Mouse (Mus musculus) limb, embryonic 10.5 days (tissue): ENCODE measurements around the gene Chst2. TPM values are rescaled to one million over a fixed set of nuclear protein-coding genes. Genes with fewer than 3 reads are reported as not detected.

Experiments
- DNase-seq: peaks from one replicate; pipeline ENCODE4 v3.0.0-alpha.2; 2017; ENCODE audit warnings: low spot score
- H3K27ac ChIP-seq: fragments of 300-500 bp; sonication (generic); 2 replicates; pipeline ENCODE4 v1.5.1; 2016; ENCODE audit warnings: mild to moderate bottlenecking
- H3K27me3 ChIP-seq: fragments of 300-500 bp; sonication (generic); 2 replicates; pipeline ENCODE4 v1.6.1; 2016; ENCODE audit warnings: low read depth, mild to moderate bottlenecking; ENCODE audit not compliant: poor library complexity, severe bottlenecking
- H3K36me3 ChIP-seq: fragments of 300-500 bp; sonication (generic); 2 replicates; pipeline ENCODE4 v1.6.1; 2016; ENCODE audit warnings: mild to moderate bottlenecking, moderate library complexity
- H3K4me1 ChIP-seq: fragments of 300-500 bp; sonication (generic); 2 replicates; pipeline ENCODE4 v1.6.1; 2016
- H3K4me3 ChIP-seq: fragments of 300-500 bp; sonication (generic); 2 replicates; pipeline ENCODE4 v1.5.1; 2016; ENCODE audit warnings: mild to moderate bottlenecking, moderate library complexity
- H3K9me3 ChIP-seq: fragments of 300-500 bp; sonication (generic); replicated peaks from 2 replicates; pipeline ENCODE4 v1.6.1; 2016; ENCODE audit warnings: mild to moderate bottlenecking
- WGBS: fragments of 180-500 bp; shearing (Covaris S2); methylation state at CpG from one replicate; pipeline ENCODE4 v1.1.7; 2016; 5-methylcytosine and 5-hydroxymethylcytosine counted together
- polyA plus RNA-seq: library from polyadenylated mRNA; unstranded; fragments of >200 nt; fragmentation: Nextera tagmentation; extraction: Ambion mirVana; gene quantifications from 2 replicates; pipeline ENCODE4 v1.2.1, GENCODE M21; 2016

The Chst2 gene
- polyA plus RNA-seq, 1 experiment from 2014 or later = 3.5 TPM

DNA sequence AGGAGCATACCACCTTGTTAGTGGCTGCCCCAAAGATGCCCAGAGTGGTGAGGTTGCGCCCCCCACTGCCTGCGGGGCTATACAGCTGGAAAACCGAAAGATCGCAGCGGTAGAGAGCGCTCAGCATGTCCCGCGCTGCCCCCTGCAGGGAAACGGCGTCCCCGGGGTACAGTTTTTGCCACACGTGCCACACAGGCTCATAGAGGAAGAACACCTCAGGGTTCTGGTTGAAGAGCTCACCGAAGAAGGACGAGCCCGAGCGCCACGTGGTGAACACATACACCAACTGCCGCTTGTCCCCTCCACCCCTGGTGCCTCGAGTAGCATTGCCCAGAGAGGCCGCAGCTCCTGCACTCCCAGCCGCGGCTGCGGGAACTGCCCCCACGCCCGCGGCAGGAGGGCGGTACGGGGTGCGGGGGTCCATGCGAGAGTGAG, 994 bp downstream of the Chst2 start:
- H3K4me3 ChIP-seq = peak overlapping the region; percentile 79
- H3K9me3 ChIP-seq = no peaks in the 10 kb centered on the region
- peaks cover 6% of the 10 kb centered on the region for H3K36me3 ChIP-seq
- 1% methylated on average over 30 of the region's 30 CpGs for WGBS
- peaks cover 38% of the 10 kb centered on the region for H3K4me1 ChIP-seq
- DNase-seq = no peak
- peaks cover 13% of the 10 kb centered on the region; the same call in 1 of the 2 replicates for H3K27me3 ChIP-seq
- H3K27ac ChIP-seq = peak overlapping the region; percentile 91

DNA sequence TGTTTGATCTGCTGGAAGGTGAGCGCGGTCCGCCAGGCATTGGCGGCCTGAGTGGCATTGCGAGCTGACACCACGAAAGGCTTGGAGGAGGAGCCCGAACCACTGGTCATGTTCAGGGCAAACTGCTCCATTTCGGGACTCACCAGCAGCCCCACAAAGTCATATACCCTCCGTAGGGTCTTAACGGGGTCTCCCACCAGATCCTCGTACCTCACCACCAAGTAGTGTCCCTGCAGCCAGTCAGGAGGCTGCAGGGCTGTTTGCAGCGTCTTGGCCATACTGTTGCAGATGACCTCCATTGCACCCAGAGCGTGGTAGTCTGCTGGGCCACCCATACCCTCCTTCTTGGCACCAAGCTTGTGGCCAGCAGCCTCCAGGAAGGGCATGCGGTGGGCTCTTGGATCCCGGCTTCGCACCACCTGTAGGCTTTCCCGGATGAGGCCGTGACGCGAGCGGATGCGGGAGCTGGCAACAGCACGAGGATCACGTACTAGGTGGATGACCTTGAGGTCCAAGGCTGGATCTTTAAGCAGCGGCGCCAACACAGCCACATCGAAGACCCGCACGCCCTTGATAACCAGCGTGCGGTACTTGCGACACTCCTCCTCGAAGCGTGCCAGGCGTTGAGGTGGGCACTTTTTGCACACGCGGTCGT, 1.6 kb downstream of the Chst2 start:
- 72% methylated on average over 38 of the region's 38 CpGs for WGBS
- Histone ChIP-seq H3K4me1 (peaks cover 35% of the 10 kb centered on the region), H3K36me3 (peaks cover 6% of the 10 kb centered on the region), H3K27me3 (peaks cover 13% of the 10 kb centered on the region; the same call in 1 of the 2 replicates), H3K27ac (peak overlapping the region; percentile 91; the same call in 1 of the 2 replicates), H3K4me3 (peak overlapping the region; percentile 79), H3K9me3 (no peaks in the 10 kb centered on the region)
- no peak for DNase-seq

DNA sequence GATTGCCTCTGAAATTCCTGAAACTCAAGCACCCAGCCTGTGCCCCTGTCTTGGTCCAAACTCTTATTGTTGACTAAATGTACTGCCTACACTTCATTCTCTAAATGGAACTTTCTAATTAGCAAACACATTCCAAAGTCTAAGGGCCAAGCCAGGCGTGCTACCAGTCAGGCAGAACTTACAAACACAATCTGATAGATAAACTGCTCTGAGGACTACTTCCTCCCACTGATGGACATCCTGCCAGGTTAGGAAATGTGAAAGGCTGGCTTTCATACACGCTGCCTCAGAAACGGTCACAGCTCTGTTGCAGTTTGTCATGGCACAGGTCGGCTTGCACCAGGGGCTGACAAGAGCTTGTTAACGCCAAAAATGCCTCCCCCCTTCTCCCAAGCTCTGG, 4.8 kb downstream of the Chst2 start:
- no peak for DNase-seq
- H3K4me1 ChIP-seq = peaks cover 20% of the 10 kb centered on the region
- peaks cover 6% of the 10 kb centered on the region for H3K36me3 ChIP-seq
- no peak overlapping the region for H3K27ac ChIP-seq
- no peak overlapping the region for H3K4me3 ChIP-seq
- peaks cover 13% of the 10 kb centered on the region; the same call in 1 of the 2 replicates for H3K27me3 ChIP-seq
- no peaks in the 10 kb centered on the region for H3K9me3 ChIP-seq
- 47% methylated on average over 5 of the region's 5 CpGs for WGBS

DNA sequence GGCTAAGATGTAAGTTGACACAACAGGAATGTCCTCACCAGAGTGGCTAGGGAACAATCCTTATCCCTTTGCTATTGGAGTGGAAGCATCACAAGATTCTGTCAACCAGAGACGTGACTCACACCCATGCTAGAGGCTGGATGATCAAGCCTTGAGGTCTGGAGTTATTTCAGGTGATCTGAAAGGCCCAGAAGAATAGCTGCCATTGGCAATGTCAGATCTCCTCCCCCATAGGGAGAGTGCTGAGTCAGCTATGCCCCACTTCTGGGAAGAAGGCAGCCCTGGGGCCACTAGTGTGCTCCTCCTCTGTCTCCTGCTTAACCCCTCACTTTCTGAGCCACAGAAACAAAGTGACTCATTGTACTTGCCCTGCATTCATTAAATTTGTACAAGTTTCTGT, 14.5 kb downstream of the Chst2 start:
- no peaks in the 10 kb centered on the region for H3K9me3 ChIP-seq
- H3K4me1 ChIP-seq = no peaks in the 10 kb centered on the region
- H3K36me3 ChIP-seq = no peaks in the 10 kb centered on the region
- WGBS = 72% methylated on average over 1 of the region's 1 CpGs
- no peak overlapping the region for H3K27ac ChIP-seq
- H3K4me3 ChIP-seq = no peak overlapping the region
- no peaks in the 10 kb centered on the region for H3K27me3 ChIP-seq
- no peak for DNase-seq

DNA sequence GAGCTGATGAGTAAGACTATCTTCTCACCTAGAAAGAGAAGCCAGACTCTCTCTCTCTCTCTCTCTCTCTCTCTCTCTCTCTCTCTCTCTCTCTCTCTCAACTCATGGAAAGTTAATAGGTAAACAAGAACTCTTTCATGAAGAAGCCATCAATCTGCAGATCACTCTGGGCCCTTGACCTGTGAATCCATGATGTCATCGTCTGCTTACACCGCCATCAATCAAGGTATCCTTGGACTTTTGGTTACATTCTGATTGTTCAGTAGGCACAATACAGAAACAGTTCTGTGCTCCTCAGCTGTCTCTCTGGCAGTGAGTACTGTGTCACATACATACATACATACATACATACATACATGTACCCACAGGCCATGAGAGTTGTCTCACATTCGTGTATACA, 16.6 kb downstream of the Chst2 start:
- no peak overlapping the region for H3K27ac ChIP-seq
- H3K36me3 ChIP-seq = no peaks in the 10 kb centered on the region
- WGBS = 88% methylated on average over 3 of the region's 3 CpGs
- no peaks in the 10 kb centered on the region for H3K4me1 ChIP-seq
- DNase-seq = no peak
- H3K9me3 ChIP-seq = no peaks in the 10 kb centered on the region
- H3K4me3 ChIP-seq = no peak overlapping the region
- H3K27me3 ChIP-seq = no peaks in the 10 kb centered on the region

DNA sequence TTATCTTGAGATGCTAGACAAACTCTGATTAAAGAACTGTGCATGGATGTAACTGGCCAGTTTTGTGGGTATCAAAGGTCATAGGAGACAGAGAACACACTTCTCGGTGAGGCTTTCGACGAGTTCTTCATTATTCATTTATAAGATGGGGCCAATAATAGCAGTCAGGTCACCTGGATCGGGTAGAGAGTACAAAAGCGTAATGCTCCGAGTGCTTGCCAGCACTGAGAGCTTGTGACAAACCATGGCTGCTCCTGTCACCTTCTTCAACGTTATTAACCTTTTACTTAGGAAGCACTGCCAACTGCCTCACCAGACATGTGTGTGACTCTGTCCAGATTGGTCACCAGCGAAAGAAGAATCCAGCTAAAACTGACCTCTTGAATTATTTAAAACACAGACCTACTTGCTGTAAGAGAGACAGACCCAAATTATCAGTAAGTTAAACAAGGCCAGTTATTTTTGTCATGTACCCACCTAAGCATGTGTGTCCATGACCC, 18.6 kb downstream of the Chst2 start:
- no peaks in the 10 kb centered on the region for H3K4me1 ChIP-seq
- WGBS = 87% methylated on average over 8 of the region's 8 CpGs
- H3K27me3 ChIP-seq = no peaks in the 10 kb centered on the region

DNA sequence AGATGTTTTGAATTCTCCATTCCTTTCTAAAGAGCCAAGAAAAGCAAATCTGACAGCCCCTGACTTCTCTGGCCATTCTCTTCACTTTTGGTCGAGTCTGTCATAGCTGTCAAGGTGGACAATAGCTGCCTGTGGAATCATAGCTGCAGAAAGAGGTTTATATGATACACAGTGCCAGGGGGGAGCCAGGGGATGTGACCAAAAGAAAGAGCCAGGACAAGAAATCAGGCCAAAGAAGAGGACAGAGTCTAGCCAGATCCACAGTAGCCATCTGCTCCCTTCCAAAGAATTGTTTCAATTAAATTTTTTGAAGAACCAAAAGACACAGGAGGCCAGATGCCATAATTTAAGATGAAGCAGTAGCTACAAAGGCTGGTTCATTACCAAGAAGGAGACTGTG, 30.6 kb downstream of the Chst2 start:
- Histone ChIP-seq H3K4me1 (no peaks in the 10 kb centered on the region), H3K9me3 (no peaks in the 10 kb centered on the region), H3K27ac (no peak overlapping the region), H3K36me3 (no peaks in the 10 kb centered on the region), H3K27me3 (no peaks in the 10 kb centered on the region), H3K4me3 (no peak overlapping the region)
- DNase-seq = no peak
- WGBS = 78% methylated on average over 1 of the region's 1 CpGs

More for the DNA sequence above, 18.6 kb downstream of the Chst2 start:
- Histone ChIP-seq H3K27ac (no peak overlapping the region), H3K36me3 (no peaks in the 10 kb centered on the region), H3K9me3 (no peaks in the 10 kb centered on the region), H3K4me3 (no peak overlapping the region)
- DNase-seq = no peak

DNA sequence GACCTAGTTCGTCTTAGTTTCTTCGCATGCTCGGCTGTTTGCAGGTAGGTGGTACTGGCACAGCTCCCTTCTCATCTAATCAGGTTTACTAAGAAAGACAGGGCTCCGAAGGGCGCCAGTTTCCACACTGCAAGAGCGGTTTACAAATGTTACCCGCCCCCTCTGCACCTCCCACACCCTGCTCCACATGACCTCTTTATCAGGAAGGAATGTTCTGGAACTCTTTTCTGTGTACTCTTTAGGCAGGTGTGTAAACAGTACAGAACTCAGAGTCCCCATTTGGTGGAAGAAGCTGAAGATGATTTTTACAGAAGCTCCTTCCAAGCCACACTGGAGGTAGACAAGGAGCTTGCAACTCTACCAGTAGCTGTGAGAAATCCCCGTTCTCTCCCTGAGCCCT, 31.2 kb downstream of the Chst2 start:
- no peak overlapping the region for H3K4me3 ChIP-seq
- no peaks in the 10 kb centered on the region for H3K36me3 ChIP-seq
- H3K27me3 ChIP-seq = no peaks in the 10 kb centered on the region
- 86% methylated on average over 8 of the region's 8 CpGs for WGBS
- no peaks in the 10 kb centered on the region for H3K9me3 ChIP-seq
- no peak overlapping the region for H3K27ac ChIP-seq
- no peak for DNase-seq
- no peaks in the 10 kb centered on the region for H3K4me1 ChIP-seq

DNA sequence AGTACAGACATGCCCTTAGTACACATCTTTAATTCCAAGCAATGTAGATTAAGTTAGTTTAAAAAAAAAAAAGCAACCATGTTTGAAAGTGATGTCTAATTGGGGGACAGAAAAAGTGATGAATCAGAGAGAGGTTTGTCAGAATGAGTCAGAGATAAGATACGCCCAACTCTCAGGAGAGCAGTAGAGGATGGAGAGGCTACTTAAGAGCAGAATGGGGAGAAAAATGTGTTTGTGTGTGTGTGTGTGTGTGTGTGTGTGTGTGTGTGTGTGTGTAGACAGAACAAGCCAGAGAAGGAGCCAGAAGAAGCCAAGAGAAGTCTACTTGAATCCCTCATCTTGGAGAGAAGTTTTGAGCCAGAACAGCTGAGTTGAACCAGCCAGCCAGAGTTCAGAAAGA, 32.8 kb downstream of the Chst2 start:
- H3K9me3 ChIP-seq = no peaks in the 10 kb centered on the region
- no peak overlapping the region for H3K4me3 ChIP-seq
- no peaks in the 10 kb centered on the region for H3K36me3 ChIP-seq
- H3K27me3 ChIP-seq = no peaks in the 10 kb centered on the region
- DNase-seq = no peak
- 100% methylated on average over 1 of the region's 1 CpGs for WGBS
- H3K4me1 ChIP-seq = no peaks in the 10 kb centered on the region
- H3K27ac ChIP-seq = no peak overlapping the region

DNA sequence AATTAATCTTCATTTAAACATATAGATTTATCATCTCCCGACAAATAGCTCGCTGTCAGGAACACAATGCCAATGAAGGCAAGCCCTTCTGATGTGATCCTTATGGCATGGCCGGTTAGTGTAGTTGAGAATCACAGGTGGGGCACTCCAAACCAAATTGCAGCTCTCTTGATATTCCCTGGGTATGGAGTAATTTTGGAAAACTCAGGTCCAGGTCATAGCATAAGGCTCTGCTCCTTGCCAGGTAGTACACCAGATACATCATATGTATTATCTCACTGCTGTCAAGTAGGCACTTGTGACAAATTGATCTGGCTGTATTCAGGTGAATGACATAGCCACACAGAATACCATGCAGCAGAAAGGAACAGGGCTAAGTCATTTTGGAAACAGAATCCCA, 40.6 kb downstream of the Chst2 start:
- 85% methylated on average over 3 of the region's 3 CpGs for WGBS
- Histone ChIP-seq H3K27ac (no peak overlapping the region), H3K9me3 (no peaks in the 10 kb centered on the region), H3K27me3 (no peaks in the 10 kb centered on the region), H3K36me3 (no peaks in the 10 kb centered on the region), H3K4me1 (no peaks in the 10 kb centered on the region), H3K4me3 (no peak overlapping the region)
- DNase-seq = no peak

DNA sequence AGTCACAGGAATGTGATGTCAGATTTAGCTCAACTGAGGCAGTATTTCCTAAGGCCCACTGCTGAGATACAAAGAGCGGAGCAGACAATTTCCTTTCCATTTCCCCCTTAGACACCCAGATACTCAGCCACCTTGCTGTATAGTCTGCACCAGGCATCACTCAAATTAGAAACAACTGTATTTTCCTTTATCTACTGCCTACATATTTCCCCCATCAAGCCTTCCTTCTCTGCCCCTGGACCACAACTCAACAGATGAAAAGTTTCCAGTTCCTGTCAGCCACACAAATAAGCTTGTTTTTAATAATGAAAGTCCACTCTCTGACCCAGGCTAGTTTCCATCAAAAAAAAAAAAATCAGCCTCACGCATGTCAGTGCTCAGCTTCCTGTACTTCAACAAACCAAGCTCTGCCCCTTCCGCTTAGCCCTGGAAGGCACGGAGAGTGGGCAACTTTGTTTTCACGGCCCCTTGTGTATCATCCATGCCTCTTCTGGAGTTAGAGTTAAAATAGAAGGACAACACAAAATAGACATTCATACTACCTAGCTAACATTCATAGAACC, 52.6 kb downstream of the Chst2 start:
- Histone ChIP-seq H3K27ac (no peak overlapping the region), H3K4me3 (no peak overlapping the region), H3K4me1 (no peaks in the 10 kb centered on the region), H3K36me3 (no peaks in the 10 kb centered on the region), H3K9me3 (no peaks in the 10 kb centered on the region), H3K27me3 (no peaks in the 10 kb centered on the region)
- DNase-seq = no peak
- 92% methylated on average over 5 of the region's 5 CpGs for WGBS

DNA sequence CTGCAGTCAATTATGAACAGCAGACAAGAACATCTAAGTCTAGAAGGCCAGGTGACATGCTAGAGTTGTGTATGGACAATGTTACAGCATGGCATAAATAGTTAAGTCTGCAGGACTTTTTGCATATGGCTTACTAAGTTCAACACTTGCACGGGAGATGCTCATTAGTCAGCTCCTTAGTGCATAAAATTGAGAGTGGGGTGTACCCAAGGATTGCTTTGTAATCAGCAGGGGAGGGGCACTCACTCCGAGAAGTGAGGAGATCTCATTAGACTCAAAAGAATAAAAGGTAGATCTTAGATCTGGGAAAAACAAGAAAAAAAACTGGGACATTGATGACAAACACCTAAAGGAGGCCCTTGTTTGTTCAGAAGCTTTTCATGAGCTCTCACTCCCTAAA, 54.6 kb downstream of the Chst2 start:
- 65% methylated on average over 2 of the region's 2 CpGs for WGBS
- no peaks in the 10 kb centered on the region for H3K4me1 ChIP-seq

DNA sequence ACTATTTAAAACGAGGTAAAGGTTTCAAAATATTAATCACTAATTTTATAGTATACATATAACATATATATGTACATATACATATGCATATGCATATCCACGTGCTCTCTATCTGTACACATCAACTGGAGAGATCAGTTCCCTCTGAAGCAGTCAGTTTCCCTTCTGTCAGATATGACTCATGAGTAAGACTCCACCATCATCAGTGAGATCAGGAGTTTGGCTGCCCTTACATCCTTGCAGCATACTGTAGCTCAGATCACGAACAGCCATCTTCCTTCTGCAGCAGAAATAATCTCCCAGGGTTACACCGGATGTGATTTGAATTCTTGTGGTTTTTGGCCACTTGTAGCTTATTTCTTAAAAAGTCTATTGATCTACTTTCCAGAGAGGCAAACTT, 56.0 kb downstream of the Chst2 start:
- no peaks in the 10 kb centered on the region for H3K36me3 ChIP-seq
- no peaks in the 10 kb centered on the region for H3K4me1 ChIP-seq
- 81% methylated on average over 4 of the region's 4 CpGs for WGBS
- no peak overlapping the region for H3K4me3 ChIP-seq
- no peaks in the 10 kb centered on the region for H3K9me3 ChIP-seq
- DNase-seq = no peak
- H3K27me3 ChIP-seq = no peaks in the 10 kb centered on the region
- no peak overlapping the region for H3K27ac ChIP-seq

More for the DNA sequence above, 54.6 kb downstream of the Chst2 start:
- Histone ChIP-seq H3K9me3 (no peaks in the 10 kb centered on the region), H3K4me3 (no peak overlapping the region), H3K36me3 (no peaks in the 10 kb centered on the region), H3K27ac (no peak overlapping the region), H3K27me3 (no peaks in the 10 kb centered on the region)
- no peak for DNase-seq
